Mouse (Mus musculus) right cerebral cortex, adult 2 months (tissue): ENCODE measurements around the gene Bcl9l.
"Not testable (repeated sequence)": the region's sequence is repeated elsewhere in the genome, so short reads cannot be mapped to it uniquely, and the experiment has no call there.

Experiments used
- DNase-seq, 2 experiments: peaks; one replicate each; pipeline ENCODE4 v3.0.0; 2021 to 2022; ENCODE audit warnings: low spot score in 2 of 2

The Bcl9l gene

GRCm38 (mm10) chr9:44482552-44482951 is at the start of gene Bcl9l:
TSS of gene Bcl9l (plus strand) at chr9:44482825.
- DNase-seq, result peak; percentile 85 to 91

GRCm38 (mm10) chr9:44435747-44436146 is 46.9 kb upstream of the Bcl9l start:
- DNase-seq, result no peak

GRCm38 (mm10) chr9:44440961-44441360 is 41.7 kb upstream of the Bcl9l start, which contains the start of gene Foxr1:
TSS of gene Foxr1 (minus strand) at chr9:44441136.
- DNase-seq, result no peak

- not testable (repeated sequence) for DNase-seq
Observed at GRCm38 (mm10) chr9:44444402-44445025, 38.1 kb upstream of the Bcl9l start.

DNA sequence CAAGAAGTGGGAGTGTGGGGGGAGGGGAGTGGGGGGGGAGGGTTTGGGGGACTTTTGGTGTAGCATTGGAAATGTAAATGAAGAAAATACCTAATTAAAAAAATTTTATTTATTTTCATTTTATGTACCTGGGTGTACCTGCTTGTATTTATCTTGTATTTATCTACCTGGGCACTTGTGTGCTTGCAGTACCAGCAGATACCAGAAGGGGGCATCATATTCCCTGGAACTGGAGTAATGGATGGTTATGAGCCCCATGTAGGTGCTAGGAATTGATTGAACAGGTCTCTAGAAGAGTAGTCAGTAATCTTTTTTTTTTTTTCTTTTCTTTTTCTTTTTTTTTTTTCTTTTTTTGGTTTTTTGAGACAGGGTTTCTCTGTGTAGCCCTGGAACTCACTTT is 32.2 kb upstream of the Bcl9l start:
- DNase-seq, result no peak

DNA sequence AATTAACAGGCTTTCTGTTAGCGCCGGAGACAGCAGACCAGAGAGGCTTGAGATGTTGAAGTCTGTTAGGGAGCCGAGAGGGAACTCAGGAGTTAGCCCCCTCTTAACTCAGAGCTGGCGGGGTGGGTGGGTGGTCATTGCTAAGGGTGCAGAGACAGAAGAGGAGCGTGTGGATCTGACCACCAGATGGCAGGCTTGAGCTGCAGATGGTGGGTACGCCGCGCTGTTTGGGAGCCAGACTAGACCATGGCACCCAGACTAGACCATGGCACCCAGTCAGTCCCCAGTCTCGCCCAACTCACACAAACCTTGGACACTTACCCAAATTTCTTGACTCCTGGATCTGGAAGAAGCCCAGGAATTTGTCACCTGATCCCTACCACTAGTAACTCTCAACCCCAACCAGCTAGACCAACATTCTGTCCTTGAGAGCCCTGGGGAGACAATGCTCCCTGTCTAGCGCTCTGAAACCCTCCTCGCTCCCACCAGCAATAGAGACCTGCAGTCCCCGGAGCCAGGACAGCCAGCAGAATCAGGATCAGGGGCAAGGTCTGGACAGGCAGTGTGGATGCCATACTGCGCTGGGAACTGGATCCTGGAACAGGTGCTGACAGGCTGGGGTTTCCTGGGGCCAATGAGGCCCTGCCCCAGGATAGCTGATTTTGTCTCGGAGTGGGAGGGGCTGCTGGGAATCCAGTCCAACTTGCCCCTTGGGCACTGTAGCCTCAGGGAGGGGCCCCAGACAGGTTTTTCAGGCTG is 28.3 kb upstream of the Bcl9l start:
- DNase-seq, result peak; percentile 88 to 91

DNA sequence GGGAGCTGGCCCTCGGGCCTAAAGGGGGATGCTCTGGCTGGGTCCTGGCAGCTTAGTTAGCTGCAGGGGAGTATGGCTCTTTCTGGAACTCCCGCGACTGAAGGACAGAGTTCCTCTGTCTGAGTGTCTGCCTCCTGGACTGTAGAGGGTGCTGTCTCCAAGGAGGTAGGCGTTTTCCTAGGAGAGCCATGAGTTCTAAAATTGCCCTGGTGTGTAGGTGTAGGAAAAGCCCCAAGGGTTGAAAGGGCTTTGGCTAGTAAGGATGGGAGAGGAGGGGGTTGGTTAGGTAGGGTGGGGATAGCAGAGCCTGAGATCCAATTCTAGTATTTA is 27.8 kb upstream of the Bcl9l start, which contains the start of gene Upk2:
Upk2 (minus strand) TSS at position 86 of the 330 bp plus-strand sequence.
- no peak for DNase-seq

- peak; percentile 91 for DNase-seq
Observed at GRCm38 (mm10) chr9:44457035-44457742, 25.4 kb upstream of the Bcl9l start.

DNA sequence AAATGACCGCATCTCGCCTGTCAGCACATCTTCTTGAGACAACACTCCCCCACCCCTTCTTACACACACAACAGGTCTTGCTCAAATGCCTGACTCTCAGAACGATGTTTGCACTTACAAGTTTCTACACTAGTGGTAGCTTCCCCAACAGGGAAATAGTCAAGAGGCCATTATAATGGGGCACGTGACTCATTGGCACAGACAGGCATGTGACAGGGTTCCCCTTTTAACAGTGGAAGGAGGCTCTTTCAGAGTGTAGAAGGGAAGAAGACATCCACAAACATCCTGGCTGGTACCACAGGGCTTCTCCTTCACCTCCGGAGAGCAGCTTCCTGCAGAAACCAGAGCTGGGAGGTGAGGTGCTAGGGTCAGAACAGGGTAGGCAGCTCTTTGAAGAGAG is 20.7 kb upstream of the Bcl9l start:
- no peak for DNase-seq

- DNase-seq, result no peak
Observed at GRCm38 (mm10) chr9:44468224-44468623, 14.4 kb upstream of the Bcl9l start.

DNA sequence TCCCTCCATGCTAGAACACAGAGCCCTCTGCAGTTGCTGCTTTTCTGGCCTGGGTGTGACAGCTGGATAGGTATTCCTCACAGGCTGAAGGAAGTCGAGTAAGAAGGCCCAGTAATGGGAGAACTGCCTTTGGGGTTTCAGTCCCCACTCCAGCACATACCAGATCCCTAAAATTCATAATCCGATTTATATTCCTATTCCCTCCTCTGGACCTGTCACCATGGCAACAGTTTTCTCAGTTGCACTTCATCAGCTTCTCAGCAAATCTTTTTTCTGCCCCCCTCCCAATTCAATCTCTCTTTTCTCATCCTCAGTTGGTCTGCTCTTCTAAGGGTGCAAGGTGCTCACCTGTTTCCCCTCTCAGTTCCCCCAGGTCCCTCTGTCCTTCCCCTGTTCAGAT is 13.8 kb upstream of the Bcl9l start:
- DNase-seq, result no peak

DNA sequence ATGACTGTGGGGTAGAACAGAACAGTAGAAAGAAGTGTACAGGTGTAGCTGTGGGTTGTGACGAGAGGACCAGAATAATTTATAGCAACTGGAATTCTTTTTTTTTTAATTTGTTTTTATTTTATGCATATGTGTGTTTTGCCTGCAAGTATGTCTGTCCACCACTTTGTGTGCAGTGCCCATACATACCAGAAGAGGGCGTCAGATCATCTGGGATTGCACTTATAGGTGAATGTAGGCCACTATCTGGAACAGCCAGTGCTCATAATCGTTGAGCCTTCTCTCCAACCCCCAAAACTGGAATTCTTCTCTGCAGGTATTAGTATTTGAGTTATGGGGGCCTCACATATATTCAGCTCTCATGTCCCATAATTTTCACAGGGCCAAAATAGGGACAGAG is 9.4 kb upstream of the Bcl9l start:
- no peak for DNase-seq

GRCm38 (mm10) chr9:44474327-44474726 is 8.3 kb upstream of the Bcl9l start:
- DNase-seq, result no peak

DNA sequence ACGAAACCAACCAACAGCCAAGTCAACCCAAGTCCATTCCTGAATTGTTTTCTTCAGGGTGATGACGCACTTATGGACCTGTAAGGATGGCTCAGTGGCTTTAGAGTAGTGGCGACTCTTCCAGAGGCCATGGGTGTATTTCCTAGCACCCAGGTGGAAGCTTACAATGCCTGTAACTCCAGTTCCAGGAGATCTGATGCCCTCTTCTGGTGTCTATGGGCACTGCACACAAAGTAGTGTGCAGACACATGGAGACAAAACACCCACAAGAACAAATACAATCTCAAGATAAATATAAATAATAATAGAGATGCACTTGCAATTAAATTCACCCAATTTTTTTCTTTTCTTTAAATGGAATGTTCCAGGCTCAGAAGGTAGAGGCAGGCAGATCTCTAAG is 6.7 kb upstream of the Bcl9l start:
- no peak for DNase-seq

DNA sequence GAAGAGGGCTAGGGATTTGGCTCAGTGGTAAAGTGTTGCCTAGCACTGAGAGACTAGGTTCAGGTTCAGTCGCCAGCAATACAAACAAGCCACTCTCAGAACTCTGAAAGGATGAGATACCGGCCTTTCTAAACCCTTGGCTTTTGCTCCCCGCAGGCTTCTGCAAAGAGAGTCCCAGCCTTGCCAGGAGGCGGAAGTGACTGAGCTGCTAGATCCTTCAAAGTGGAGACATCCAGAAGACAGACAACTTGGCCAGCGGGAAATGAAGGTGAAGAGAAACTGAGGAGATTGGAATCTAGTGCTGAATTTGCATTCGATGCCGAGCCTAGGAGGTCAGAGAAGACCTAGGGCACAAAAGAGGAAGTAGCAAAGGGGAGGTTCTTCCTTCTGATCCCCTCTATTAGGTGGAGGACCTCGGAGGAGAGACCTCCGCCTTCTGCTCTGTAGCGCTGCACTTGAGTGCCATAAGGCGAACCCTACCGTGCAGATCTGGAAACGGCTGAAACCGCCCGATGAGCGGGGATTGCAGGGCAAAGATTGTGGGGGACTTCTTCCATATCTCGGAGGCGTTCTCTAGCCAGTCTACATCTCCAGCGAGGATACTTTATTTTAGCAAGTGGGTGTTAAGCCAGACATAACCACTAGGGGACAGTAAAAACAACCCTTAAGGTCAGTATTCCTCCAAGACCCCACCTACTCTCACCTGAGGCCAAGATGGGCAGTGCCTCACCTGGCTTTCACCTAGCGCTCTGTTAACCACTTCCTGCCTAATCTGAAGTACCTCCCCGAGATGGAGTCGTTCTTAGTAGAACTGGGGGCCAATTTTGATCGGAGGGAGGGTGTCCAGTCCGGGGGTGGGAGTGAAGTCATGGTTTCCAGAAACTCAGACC is 5.0 kb upstream of the Bcl9l start:
- peak in 1 of 2 experiments; percentile 59 for DNase-seq

- peak; percentile 62 to 72 for DNase-seq
Observed at GRCm38 (mm10) chr9:44478229-44478921, 4.2 kb upstream of the Bcl9l start.

DNA sequence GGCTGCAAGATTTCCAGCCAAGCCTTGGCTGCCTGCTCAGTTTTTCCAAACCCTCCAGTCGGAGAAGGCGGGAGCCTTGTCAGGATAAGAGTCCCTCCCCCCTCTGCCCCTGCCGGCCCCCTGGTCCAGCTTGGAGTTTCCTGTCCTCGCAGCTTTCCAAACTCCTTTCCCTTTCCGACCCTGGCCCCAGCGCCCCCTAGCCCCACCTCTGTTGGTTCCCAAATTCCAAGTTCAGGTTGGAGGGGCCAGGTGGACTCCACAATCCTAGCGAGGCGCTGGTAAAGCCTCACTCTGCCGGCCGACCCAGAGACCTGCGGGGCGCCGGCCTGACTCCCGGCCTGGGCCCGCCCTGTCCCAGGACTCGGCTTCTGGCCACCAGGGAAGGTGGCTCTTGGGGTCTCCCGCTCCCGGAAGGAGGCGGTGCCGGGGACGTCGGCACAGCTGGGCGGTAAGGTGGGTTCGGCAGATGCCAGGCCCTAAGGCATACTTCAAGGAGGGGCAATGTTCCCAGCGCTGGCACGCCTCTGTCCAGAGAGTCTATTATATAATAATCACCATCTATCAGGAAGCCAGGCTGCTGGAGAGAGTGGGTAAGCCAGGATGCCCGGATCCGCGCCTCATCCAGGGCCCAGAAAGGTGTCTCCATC is 3.5 kb upstream of the Bcl9l start:
- DNase-seq, result peak; percentile 58 to 70

DNA sequence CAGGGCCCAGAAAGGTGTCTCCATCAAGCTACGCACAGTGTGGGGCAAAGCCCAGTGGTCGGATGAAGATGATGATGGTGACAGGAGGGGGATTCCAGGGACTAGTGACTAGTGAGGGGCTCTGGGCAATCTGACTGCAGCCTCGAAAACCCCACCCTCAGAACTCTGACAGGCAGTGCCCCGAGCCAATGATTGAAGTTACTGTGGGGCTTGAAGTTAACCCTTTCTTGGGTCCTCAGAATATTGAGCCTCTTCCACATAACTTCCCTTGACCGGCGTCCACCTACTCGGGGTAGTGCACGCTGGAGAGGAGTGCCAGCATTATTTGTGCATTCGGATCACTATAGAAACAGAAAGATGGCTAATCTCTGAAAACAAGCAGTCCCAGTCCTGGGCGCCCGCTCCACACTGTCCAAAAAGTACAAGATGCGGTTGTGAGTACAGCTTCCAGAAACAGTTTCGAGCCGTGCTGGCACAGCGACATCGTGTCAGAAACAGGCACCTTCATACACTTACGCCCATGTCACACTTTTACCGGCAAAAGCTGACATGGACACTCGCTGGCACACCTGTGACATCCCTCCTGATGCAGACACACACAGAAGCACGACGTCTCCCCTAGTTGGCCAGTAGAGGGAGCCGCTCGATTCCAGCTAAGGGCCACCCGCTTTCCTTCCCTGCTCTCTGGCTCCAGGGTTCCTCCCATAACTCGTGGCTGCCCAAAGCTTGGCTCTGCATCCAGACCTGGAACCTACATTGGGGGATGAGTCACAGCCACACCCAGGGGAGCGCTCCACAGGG is 2.8 kb upstream of the Bcl9l start:
- DNase-seq, result peak; percentile 90 to 94

GRCm38 (mm10) chr9:44482112-44482511 is 513 bp upstream of the Bcl9l start:
- no peak for DNase-seq

- DNase-seq, result no peak
Observed at GRCm38 (mm10) chr9:44483041-44483509, 450 bp downstream of the Bcl9l start.
